Mouse (Mus musculus) thymus, adult 2 months (tissue): ENCODE data around the gene Il1rapl1.

Experiments used
- CTCF ChIP-seq: fragments of 200-500 bp; IDR thresholded peaks from 2 replicates; pipeline ENCODE4 v1.5.1; 2012; ENCODE audit warnings: mild to moderate bottlenecking, control low read depth, low read length, moderate library complexity, borderline replicate concordance; ENCODE audit not compliant: control insufficient read depth, poor library complexity, insufficient read depth; ENCODE audit errors: extremely low read depth
- POLR2A ChIP-seq: fragments of 200-500 bp; IDR thresholded peaks from 2 replicates; pipeline ENCODE4 v1.6.1; 2012; ENCODE audit warnings: mild to moderate bottlenecking, low read length, control low read depth, moderate library complexity; ENCODE audit not compliant: control insufficient read depth, poor library complexity, insufficient read depth; ENCODE audit errors: extremely low read depth

DNA sequence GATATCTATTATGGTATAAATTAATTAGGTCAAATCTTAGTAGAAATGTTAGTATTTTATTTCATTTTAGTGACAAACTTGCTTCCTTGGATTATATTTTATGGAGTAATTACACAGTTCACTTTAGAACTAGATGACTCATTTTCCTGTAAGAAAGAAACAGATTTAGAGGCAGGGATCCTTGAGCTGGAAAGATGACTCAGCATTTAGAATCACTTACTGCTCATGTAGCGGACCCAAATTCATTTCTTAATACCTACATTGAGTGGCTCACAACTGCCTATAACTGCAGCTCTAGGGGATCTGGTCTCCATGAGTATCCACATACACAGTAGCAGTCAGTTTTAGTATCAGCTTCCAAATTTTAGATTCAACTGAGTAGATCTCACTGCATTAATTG is 71.9 kb downstream of the Il1rapl1 start:
- TF ChIP-seq CTCF (no peak), POLR2A (no peak)
